ENCODE assay signal across 15 mouse cellular contexts in the genomic region with DNA sequence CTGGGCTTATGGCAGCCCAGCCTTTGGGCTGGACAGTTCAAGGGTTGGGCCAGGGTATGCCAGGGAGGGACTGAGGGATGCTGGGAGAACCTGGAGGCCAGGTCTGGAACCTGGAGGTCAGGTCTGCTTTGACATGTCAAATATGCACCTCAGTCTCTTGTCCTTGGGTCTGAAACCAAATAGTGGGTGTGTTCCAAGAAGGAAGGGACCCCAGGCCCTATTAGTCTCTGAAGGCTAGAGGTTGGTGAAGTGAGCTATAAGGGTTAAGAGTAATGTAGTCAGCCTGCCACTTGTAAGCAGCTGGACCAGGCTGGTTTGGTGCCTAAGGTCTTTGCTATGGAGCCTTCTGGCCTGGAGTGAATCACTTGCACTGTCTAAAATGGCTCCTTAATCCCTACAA. TPM values are rescaled to one million over a fixed set of nuclear protein-coding genes. Genes with fewer than 3 reads are reported as not detected.
DNase-seq lines count a peak whose midpoint lies in the region; ATAC-seq and TF ChIP-seq lines count a peak whose summit lies in the region.
"Had no signal": no experiment of that assay in that cellular context is flagged by ENCODE, and none has a peak within 500 bp of the region (broad histone marks: within the 10 kb centered on the region; RNA-seq: fewer than 3 reads in every experiment).

No protein-coding gene starts in this region.

- H3K9ac ChIP-seq in limb, embryonic 13.5 days = no peak overlapping the region
- no peak overlapping the region for H3K9ac ChIP-seq in liver, embryonic 13.5 days

- TF ChIP-seq CTCF in G1E (IDR thresholded peaks at IDR 0.05; ENCODE audit: low read depth, low read length) = no peak

- H3K4me1 ChIP-seq in limb, embryonic 13.5 days = 0 out of 2 replicates have a peak, but pooled peaks cover 4% of the 10 kb centered on the region
- H3K4me1 ChIP-seq in limb, embryonic 10.5 days = no peaks in the 10 kb centered on the region; the same call in 1 of the 2 replicates
- H3K4me1 ChIP-seq in G1E (ENCODE audit: insufficient read depth, low read depth, low read length) = peaks cover 50% of the 10 kb centered on the region
- no peaks in the 10 kb centered on the region for H3K4me1 ChIP-seq in liver, embryonic 13.5 days (replicated peaks)

- ATAC-seq in limb, embryonic 13.5 days (ENCODE audit: low FRiP score, low read depth) = no peak
- 0 out of 2 replicates have a peak, but pooled peaks have one; percentile 0 for ATAC-seq in G1E (ENCODE audit: extremely low read depth, insufficient number of reproducible peaks, low FRiP score, poor library complexity, severe bottlenecking)
- no peak for ATAC-seq in liver, embryonic 13.5 days (ENCODE audit: low read depth)
- ATAC-seq: midbrain, embryonic 16.5 days; Patski had no signal

- no peaks in the 10 kb centered on the region for H3K9me3 ChIP-seq in limb, embryonic 13.5 days
- H3K9me3 ChIP-seq in limb, embryonic 10.5 days (replicated peaks) = no peaks in the 10 kb centered on the region
- H3K9me3 ChIP-seq in G1E (replicated peaks) = no peaks in the 10 kb centered on the region
- no peaks in the 10 kb centered on the region for H3K9me3 ChIP-seq in liver, embryonic 13.5 days (replicated peaks)

- peak overlapping the region; percentile 30; the same call in 1 of the 2 replicates for H3K4me3 ChIP-seq in limb, embryonic 13.5 days
- H3K4me3 ChIP-seq in limb, embryonic 10.5 days = no peak overlapping the region
- peak overlapping the region; percentile 69 for H3K4me3 ChIP-seq in G1E (ENCODE audit: low read depth, low read length)
- no peak overlapping the region for H3K4me3 ChIP-seq in liver, embryonic 13.5 days (replicated peaks)

- H3K36me3 ChIP-seq in limb, embryonic 13.5 days = no peaks in the 10 kb centered on the region
- H3K36me3 ChIP-seq in limb, embryonic 10.5 days = no peaks in the 10 kb centered on the region
- peaks cover 48% of the 10 kb centered on the region for H3K36me3 ChIP-seq in G1E (replicated peaks)
- H3K36me3 ChIP-seq in liver, embryonic 13.5 days = no peaks in the 10 kb centered on the region

- peak overlapping the region; percentile 43 for H3K4me2 ChIP-seq in limb, embryonic 13.5 days (replicated peaks)
- H3K4me2 ChIP-seq in liver, embryonic 13.5 days = peak overlapping the region; percentile 44

- H3K27ac ChIP-seq in limb, embryonic 13.5 days = no peak overlapping the region
- H3K27ac ChIP-seq in limb, embryonic 10.5 days = no peak overlapping the region
- H3K27ac ChIP-seq in liver, embryonic 13.5 days = no peak overlapping the region

- DNase-seq in heart, adult 11 months = peak; percentile 90
- no peak for DNase-seq in heart, postnatal 4 days
- DNase-seq in limb, embryonic 10.5 days (ENCODE audit: low spot score) = no peak
- no peak for DNase-seq in G1E (ENCODE audit: low spot score)
- no peak for DNase-seq in liver, embryonic 13.5 days
- DNase-seq in cerebellum, postnatal 10 days = no peak
- no peak for DNase-seq in layer of hippocampus, postnatal 10 days (ENCODE audit: low spot score in 2 of 2)
- DNase-seq: adrenal gland, postnatal 14 days; cerebellum, postnatal 36 days; gastrocnemius, postnatal 25 days; kidney, postnatal 10 days had no signal

- H3K27me3 ChIP-seq in limb, embryonic 13.5 days = no peaks in the 10 kb centered on the region
- no peaks in the 10 kb centered on the region for H3K27me3 ChIP-seq in limb, embryonic 10.5 days (ENCODE audit: low read depth, poor library complexity, severe bottlenecking)
- H3K27me3 ChIP-seq in G1E (ENCODE audit: insufficient read depth, low read length) = no peaks in the 10 kb centered on the region
- H3K27me3 ChIP-seq in liver, embryonic 13.5 days = no peaks in the 10 kb centered on the region
- H3K27me3 ChIP-seq: Patski had no signal

RNA-seq across cellular contexts. Expression of a gene that starts 0.8 kb away (rescaled TPM):
- total RNA-seq in heart, postnatal 4 days (2021) = 10 to 100 TPM; 42.7 to 45.6 TPM
- polyA plus RNA-seq in limb, embryonic 13.5 days (2015; fragmentation: Nextera tagmentation; extraction: Ambion mirVana) = 19.6 and 22.9 TPM in 2 replicates
- 0.34 and 0.68 TPM in 2 replicates for polyA plus RNA-seq in limb, embryonic 10.5 days (2016; fragmentation: Nextera tagmentation; extraction: Ambion mirVana)
- 151 and 164 TPM in 2 replicates for total RNA-seq in G1E (2014; fragmentation: Nextera tagmentation)
- total RNA-seq in G1E (2017) = 335 and 374 TPM in 2 replicates
- polyA plus RNA-seq in G1E (2012) = 16.9 and 22.2 TPM in 2 replicates
- polyA plus RNA-seq in liver, embryonic 13.5 days (2015; fragmentation: Nextera tagmentation; extraction: Ambion mirVana) = 15.6 and 15.9 TPM in 2 replicates
- 10 to 100 TPM; 41.7 to 46.5 TPM for total RNA-seq in layer of hippocampus, postnatal 10 days (2021)

RNA-seq across cellular contexts. Expression of a gene that starts 8.6 kb away (rescaled TPM):
- 1 to 10 TPM; 6.6 to 8.9 TPM for total RNA-seq in heart, postnatal 4 days (2021)
- polyA plus RNA-seq in limb, embryonic 13.5 days (2015; fragmentation: Nextera tagmentation; extraction: Ambion mirVana) = 1.9 and 3.1 TPM in 2 replicates
- polyA plus RNA-seq in limb, embryonic 10.5 days (2016; fragmentation: Nextera tagmentation; extraction: Ambion mirVana) = 0.59 and 1.1 TPM in 2 replicates
- not detected in 2 replicates for total RNA-seq in G1E (2014; fragmentation: Nextera tagmentation)
- 9.6 and 10.9 TPM in 2 replicates for total RNA-seq in G1E (2017)
- polyA plus RNA-seq in G1E (2012) = 0.97 and 1.2 TPM in 2 replicates
- 3.7 and 4.7 TPM in 2 replicates for polyA plus RNA-seq in liver, embryonic 13.5 days (2015; fragmentation: Nextera tagmentation; extraction: Ambion mirVana)
- total RNA-seq in layer of hippocampus, postnatal 10 days (2021) = 1 to 10 TPM; 3.9 to 4.0 TPM

RNA-seq across cellular contexts. Expression of a gene that starts 9.2 kb away (rescaled TPM):
- 10 to 100 TPM; 81.7 to 85.4 TPM for total RNA-seq in heart, postnatal 4 days (2021)
- polyA plus RNA-seq in limb, embryonic 13.5 days (2015; fragmentation: Nextera tagmentation; extraction: Ambion mirVana) = 124 and 130 TPM in 2 replicates
- 92.5 and 101 TPM in 2 replicates for polyA plus RNA-seq in limb, embryonic 10.5 days (2016; fragmentation: Nextera tagmentation; extraction: Ambion mirVana)
- total RNA-seq in G1E (2014; fragmentation: Nextera tagmentation) = 243 and 249 TPM in 2 replicates
- 227 and 244 TPM in 2 replicates for total RNA-seq in G1E (2017)
- 38.8 and 66.8 TPM in 2 replicates for polyA plus RNA-seq in G1E (2012)
- 81.9 and 86.0 TPM in 2 replicates for polyA plus RNA-seq in liver, embryonic 13.5 days (2015; fragmentation: Nextera tagmentation; extraction: Ambion mirVana)
- 100 to 1,000 TPM; 163 to 172 TPM for total RNA-seq in layer of hippocampus, postnatal 10 days (2021)

RNA-seq across cellular contexts. Expression of a gene that starts 22.2 kb away (rescaled TPM):
- not detected for total RNA-seq in heart, postnatal 4 days (2021)
- polyA plus RNA-seq in limb, embryonic 13.5 days (2015; fragmentation: Nextera tagmentation; extraction: Ambion mirVana) = not detected in 2 replicates
- not detected in 2 replicates for polyA plus RNA-seq in limb, embryonic 10.5 days (2016; fragmentation: Nextera tagmentation; extraction: Ambion mirVana)
- not detected in 2 replicates for total RNA-seq in G1E (2014; fragmentation: Nextera tagmentation)
- 0.49 TPM in 1 of 2 replicates, not detected in the other for total RNA-seq in G1E (2017)
- not detected in 2 replicates for polyA plus RNA-seq in G1E (2012)
- polyA plus RNA-seq in liver, embryonic 13.5 days (2015; fragmentation: Nextera tagmentation; extraction: Ambion mirVana) = not detected in 2 replicates
- total RNA-seq in layer of hippocampus, postnatal 10 days (2021) = not detected
- total RNA-seq: adrenal gland, postnatal 14 days; gastrocnemius, postnatal 25 days; left cerebral cortex, postnatal 36 days had no signal
- polyA plus RNA-seq: midbrain, embryonic 16.5 days; Patski had no signal

RNA-seq across cellular contexts. Expression of a gene that starts 27.2 kb away (rescaled TPM):
- total RNA-seq in heart, postnatal 4 days (2021) = 1 to 10 TPM; 2.5 to 3.3 TPM
- 0.29 and 0.51 TPM in 2 replicates for polyA plus RNA-seq in limb, embryonic 13.5 days (2015; fragmentation: Nextera tagmentation; extraction: Ambion mirVana)
- polyA plus RNA-seq in limb, embryonic 10.5 days (2016; fragmentation: Nextera tagmentation; extraction: Ambion mirVana) = 0.25 and 0.76 TPM in 2 replicates
- total RNA-seq in G1E (2014; fragmentation: Nextera tagmentation) (6.9 and 8.1 TPM in 2 replicates), G1E (2017) (2.1 and 2.8 TPM in 2 replicates)
- polyA plus RNA-seq in G1E (2012) = 0.05 TPM in 1 of 2 replicates, not detected in the other
- polyA plus RNA-seq in liver, embryonic 13.5 days (2015; fragmentation: Nextera tagmentation; extraction: Ambion mirVana) = not detected in 2 replicates
- total RNA-seq in layer of hippocampus, postnatal 10 days (2021) = 1 to 10 TPM; 2.5 to 2.8 TPM

Comparison
In these comparisons a context has a peak if more than half of its experiments do, and no peak if none do; other contexts are left out.
1. H3K4me3 ChIP-seq: peak in limb, embryonic 13.5 days (single experiment) and G1E (single experiment); none in limb, embryonic 10.5 days (single experiment) and liver, embryonic 13.5 days (single experiment).